Mouse (Mus musculus) lung, embryonic 16.5 days (tissue): ENCODE results near the gene Kcnj5. TPM values are rescaled to one million over a fixed set of nuclear protein-coding genes. Genes with fewer than 3 reads are reported as not detected.

Experiments used
- polyA plus RNA-seq: library from polyadenylated mRNA; unstranded; fragments of >200 nt; fragmentation: Nextera tagmentation; extraction: Ambion mirVana; gene quantifications from 2 replicates; pipeline ENCODE4 v1.2.1, GENCODE M21; 2015

Kcnj5 gene
- polyA plus RNA-seq, 1 experiment from 2014 or later, result 2.7 TPM

Other genes starting within 250 kb of the Kcnj5 start
- 4.9 and 5.4 TPM in 2 replicates for gene Arhgap32, start 228.2 kb downstream of the Kcnj5 start, polyA plus RNA-seq
- not detected in 2 replicates for gene Kcnj1, start 28.1 kb upstream of the Kcnj5 start, polyA plus RNA-seq
- gene Fli1, start 198.5 kb upstream of the Kcnj5 start, polyA plus RNA-seq, result 32.8 and 34.9 TPM in 2 replicates